Mouse (Mus musculus) 416B (cell line): ENCODE results near the gene Trim11.

Experiments
- DNase-seq: peaks from one replicate; pipeline ENCODE4 v3.0.0; 2011; ENCODE audit warnings: low read depth

Gene Trim11

GRCm38 (mm10) chr11:58980381-58980990 is 2.6 kb downstream of the Trim11 start:
- DNase-seq = no peak

GRCm38 (mm10) chr11:58981541-58982447 is 3.9 kb downstream of the Trim11 start:
- DNase-seq = no peak

- no peak for DNase-seq
Measured at GRCm38 (mm10) chr11:58982471-58983097, 4.7 kb downstream of the Trim11 start.

- no peak for DNase-seq
Measured at GRCm38 (mm10) chr11:58983691-58984341, 5.9 kb downstream of the Trim11 start.

- DNase-seq = no peak
Measured at GRCm38 (mm10) chr11:58984657-58985056, 6.8 kb downstream of the Trim11 start.

- DNase-seq = no peak
Measured at GRCm38 (mm10) chr11:58985299-58985917, 7.5 kb downstream of the Trim11 start.

- no peak for DNase-seq
Measured at GRCm38 (mm10) chr11:58989166-58989565, 11.3 kb downstream of the Trim11 start.

- DNase-seq = no peak
Measured at GRCm38 (mm10) chr11:58990141-58990540, 12.2 kb downstream of the Trim11 start.

GRCm38 (mm10) chr11:58990794-58991193 is 12.9 kb downstream of the Trim11 start:
- no peak for DNase-seq

- DNase-seq = no peak
Measured at GRCm38 (mm10) chr11:58991911-58992310, 14.0 kb downstream of the Trim11 start.

- no peak for DNase-seq
Measured at GRCm38 (mm10) chr11:58993091-58993670, 15.3 kb downstream of the Trim11 start.

GRCm38 (mm10) chr11:58994337-58994826 is 16.5 kb downstream of the Trim11 start:
- DNase-seq = no peak

GRCm38 (mm10) chr11:58995061-58995806 is 17.3 kb downstream of the Trim11 start:
- no peak for DNase-seq

- peak; percentile 72 for DNase-seq
Measured at GRCm38 (mm10) chr11:58995807-58996370, 18.0 kb downstream of the Trim11 start.

GRCm38 (mm10) chr11:58997541-58997940 is 19.6 kb downstream of the Trim11 start:
- DNase-seq = no peak

GRCm38 (mm10) chr11:58999158-58999557 is 21.3 kb downstream of the Trim11 start:
- DNase-seq = no peak

GRCm38 (mm10) chr11:58999830-59000229 is 21.9 kb downstream of the Trim11 start:
- no peak for DNase-seq

GRCm38 (mm10) chr11:59000635-59001034 is 22.7 kb downstream of the Trim11 start:
- no peak for DNase-seq

GRCm38 (mm10) chr11:59002327-59003079 is 24.6 kb downstream of the Trim11 start:
- DNase-seq = no peak
